Mouse (Mus musculus): ENCODE data around the gene Sema6b.
"Not testable (repeated sequence)": the region's sequence is repeated elsewhere in the genome, so short reads cannot be mapped to it uniquely, and the experiment has no call there.

Sema6b gene

GRCm38 (mm10) chr17:56092312-56092711, 47.8 kb downstream of the Sema6b start:
- no peak for ATAC-seq (ENCODE audit: low TSS enrichment)

- peak; percentile 25 for ATAC-seq (ENCODE audit: low TSS enrichment)
Measured at GRCm38 (mm10) chr17:56080781-56081585, 59.2 kb downstream of the Sema6b start.

- ATAC-seq (ENCODE audit: low TSS enrichment) = no peak
Measured at GRCm38 (mm10) chr17:56079921-56080320, 60.2 kb downstream of the Sema6b start.

GRCm38 (mm10) chr17:56078880-56079795, 61.0 kb downstream of the Sema6b start, which contains the start of gene Hdgfl2:
Gene Hdgfl2, plus strand, starts transcription at chr17:56079634.
- peak; percentile 78 for ATAC-seq (ENCODE audit: low TSS enrichment)

GRCm38 (mm10) chr17:56078361-56078760, 61.8 kb downstream of the Sema6b start:
- not testable (repeated sequence) for ATAC-seq (ENCODE audit: low TSS enrichment)

GRCm38 (mm10) chr17:56077523-56077922, 62.6 kb downstream of the Sema6b start:
- no peak for ATAC-seq (ENCODE audit: low TSS enrichment)

- ATAC-seq (ENCODE audit: low TSS enrichment) = peak; percentile 60
Measured at GRCm38 (mm10) chr17:56074827-56075208, 65.3 kb downstream of the Sema6b start, which contains the start of gene Ubxn6. Gene Ubxn6, minus strand, starts transcription at chr17:56075028.

GRCm38 (mm10) chr17:56074097-56074826, 65.9 kb downstream of the Sema6b start:
- peak; percentile 13; the same call in 1 of the 2 replicates for ATAC-seq (ENCODE audit: low TSS enrichment)
